Mouse (Mus musculus): ENCODE measurements around the gene Angel1. TPM values are rescaled to one million over a fixed set of nuclear protein-coding genes. Genes with fewer than 3 reads are reported as not detected.

Gene Angel1
- polyA plus RNA-seq (2016; fragmentation: Nextera tagmentation; extraction: Ambion mirVana) = 10.6 and 12.3 TPM in 2 replicates

DNA sequence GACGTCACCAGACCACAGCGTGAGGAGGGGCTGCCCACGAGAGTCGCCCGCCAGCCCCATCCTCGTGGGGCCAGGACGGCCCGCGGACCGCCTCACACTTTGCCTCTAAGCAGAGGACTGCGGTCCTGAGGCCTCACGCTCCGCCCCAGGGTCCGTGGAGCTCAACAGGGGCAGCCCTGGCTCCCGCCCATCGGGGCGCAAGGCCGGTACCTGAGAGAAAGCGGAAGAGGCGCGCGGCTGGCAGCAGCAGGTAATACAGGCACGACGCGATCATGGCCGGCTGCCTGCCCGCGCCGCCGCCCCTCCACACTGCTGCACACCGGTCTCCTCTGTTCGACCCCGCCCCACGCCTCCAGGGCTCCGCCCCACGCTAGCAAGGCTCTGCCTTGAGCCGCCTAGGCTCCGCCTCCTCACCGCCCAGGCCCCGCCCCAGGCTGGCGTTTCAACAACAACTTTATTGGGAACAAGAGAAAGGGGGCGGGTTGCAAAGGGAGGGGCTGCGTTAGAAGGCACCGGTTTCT lies at the start of gene Angel1:
Gene Angel1, minus strand, starts transcription at position 341 of the 521 bp plus-strand sequence.
- Histone ChIP-seq H3K4me1 (replicated peaks) (peaks cover 34% of the 10 kb centered on the region), H3K4me3 (peak within 1 kb of the TSS; percentile 89), H3K27ac (ENCODE audit: poor library complexity, severe bottlenecking) (peak within 1 kb of the TSS; percentile 1; the same call in 1 of the 2 replicates), H3K4me2 (peak within 1 kb of the TSS; percentile 96), H3K27me3 (replicated peaks) (no peaks in the 10 kb centered on the region), H3K9ac (peak within 1 kb of the TSS; percentile 92), H3K36me3 (0 out of 2 replicates have a peak, but pooled peaks cover 3% of the 10 kb centered on the region), H3K9me3 (replicated peaks) (no peaks in the 10 kb centered on the region)
- under 1% methylated on average over 44 of the region's 44 CpGs for WGBS
- peak; percentile 98 for ATAC-seq (ENCODE audit: insufficient number of reproducible peaks, low FRiP score)

DNA sequence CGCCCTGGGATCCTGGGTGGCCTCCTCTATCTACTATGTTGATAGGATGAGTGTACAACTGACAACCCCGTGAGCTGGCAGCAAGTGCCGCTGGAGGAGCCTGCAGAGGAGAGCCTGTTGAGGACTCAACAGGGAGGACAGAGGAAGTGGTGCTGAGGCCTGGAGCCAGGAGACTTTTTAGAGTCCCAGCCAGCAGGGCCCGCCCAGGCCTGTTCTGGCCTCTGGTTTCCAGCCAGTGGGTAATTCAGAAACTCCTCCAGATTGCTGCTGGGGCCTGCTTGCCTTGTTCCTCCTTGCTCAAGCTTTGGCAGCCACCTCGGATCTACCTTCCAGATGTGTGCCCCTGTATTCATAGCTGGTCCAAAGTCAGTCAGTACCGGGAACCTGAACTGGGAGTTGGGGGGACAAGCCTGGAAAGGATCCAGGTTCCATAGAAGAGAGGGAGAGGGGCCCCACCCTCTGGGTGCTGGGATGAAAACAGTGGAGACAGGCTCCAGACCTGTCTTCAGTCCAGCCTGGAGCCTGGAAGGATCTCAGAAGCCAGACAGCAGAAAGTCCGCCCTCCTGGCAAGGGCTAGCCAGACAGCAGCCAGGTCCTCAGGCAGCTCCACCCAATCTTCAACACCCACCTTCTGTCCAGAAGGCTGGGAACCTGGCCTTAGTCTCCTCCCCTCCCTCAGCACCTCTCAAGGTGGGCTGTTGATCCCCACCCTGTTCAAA lies 49.5 kb upstream of the Angel1 start:
- Histone ChIP-seq H3K27me3 (replicated peaks) (no peaks in the 10 kb centered on the region), H3K4me1 (replicated peaks) (peaks cover 12% of the 10 kb centered on the region), H3K27ac (ENCODE audit: poor library complexity, severe bottlenecking) (peak overlapping the region; percentile 30; the same call in 1 of the 2 replicates), H3K4me2 (no peak overlapping the region), H3K36me3 (no peaks in the 10 kb centered on the region), H3K9ac (peak overlapping the region; percentile 37; the same call in 1 of the 2 replicates), H3K9me3 (replicated peaks) (0 out of 2 replicates have a peak, but pooled peaks cover 3% of the 10 kb centered on the region), H3K4me3 (no peak overlapping the region)
- ATAC-seq (ENCODE audit: insufficient number of reproducible peaks, low FRiP score) = no peak
- 45% methylated on average over 7 of the region's 7 CpGs for WGBS

DNA sequence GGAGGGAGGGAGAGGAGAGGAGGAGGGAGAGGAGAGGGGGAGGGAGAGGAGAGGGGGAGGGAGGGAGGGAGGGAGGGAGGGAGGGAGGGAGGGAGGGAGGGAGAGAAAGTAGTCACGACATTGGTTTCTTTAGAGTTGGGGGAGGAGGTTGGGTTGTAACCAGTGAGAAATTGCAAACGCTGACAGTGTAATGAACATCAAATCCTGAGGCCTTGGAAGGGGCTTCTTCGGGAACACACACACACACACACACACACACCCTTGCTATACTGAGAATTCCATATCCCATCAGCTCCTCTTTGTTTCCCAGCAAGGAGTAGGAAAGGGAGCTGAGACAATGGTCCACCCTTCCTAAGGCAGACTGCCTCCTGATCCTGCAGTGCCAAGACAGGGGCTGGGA lies 46.3 kb upstream of the Angel1 start:
- H3K27ac ChIP-seq (ENCODE audit: poor library complexity, severe bottlenecking) = no peak overlapping the region
- H3K9me3 ChIP-seq (replicated peaks) = 0 out of 2 replicates have a peak, but pooled peaks cover 3% of the 10 kb centered on the region
- H3K9ac ChIP-seq = no peak overlapping the region
- no peaks in the 10 kb centered on the region for H3K27me3 ChIP-seq (replicated peaks)
- H3K4me3 ChIP-seq = no peak overlapping the region
- 50% methylated on average over 3 of the region's 3 CpGs for WGBS
- no peak overlapping the region for H3K4me2 ChIP-seq
- H3K36me3 ChIP-seq = no peaks in the 10 kb centered on the region
- H3K4me1 ChIP-seq (replicated peaks) = peaks cover 24% of the 10 kb centered on the region
- no peak for ATAC-seq (ENCODE audit: insufficient number of reproducible peaks, low FRiP score)

DNA sequence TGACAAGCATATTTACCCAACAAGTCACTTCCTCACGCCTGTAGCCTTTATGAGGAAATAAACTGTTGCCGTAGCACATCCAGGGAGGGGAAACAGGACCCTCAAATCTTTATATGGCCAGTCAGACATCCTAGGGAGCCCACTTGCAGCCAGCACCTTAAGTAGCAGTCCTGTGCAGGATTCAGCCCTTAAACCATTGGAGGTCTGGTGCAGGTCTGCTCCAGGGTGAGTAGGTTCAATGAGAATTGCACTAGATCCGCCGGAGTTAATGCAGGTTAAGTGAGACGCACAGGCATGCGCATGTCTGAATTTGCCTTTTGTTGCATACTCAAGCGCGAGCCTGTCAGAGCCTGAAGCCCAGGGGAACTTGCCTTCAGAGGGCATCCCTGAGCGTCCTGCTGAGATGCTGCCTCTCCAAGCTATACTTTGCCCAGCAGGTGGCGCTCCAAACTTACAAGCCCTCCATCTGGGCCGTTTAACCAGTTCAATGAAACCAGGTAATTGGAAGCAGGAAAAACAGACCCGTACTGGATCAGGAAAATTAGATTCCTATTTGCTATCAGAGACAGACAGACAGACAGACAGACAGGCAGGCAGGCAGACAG lies 45.7 kb upstream of the Angel1 start:
- Histone ChIP-seq H3K9ac (no peak overlapping the region), H3K4me2 (no peak overlapping the region), H3K27me3 (replicated peaks) (no peaks in the 10 kb centered on the region), H3K4me1 (replicated peaks) (peaks cover 24% of the 10 kb centered on the region), H3K9me3 (replicated peaks) (0 out of 2 replicates have a peak, but pooled peaks cover 3% of the 10 kb centered on the region), H3K27ac (ENCODE audit: poor library complexity, severe bottlenecking) (no peak overlapping the region), H3K4me3 (no peak overlapping the region), H3K36me3 (no peaks in the 10 kb centered on the region)
- ATAC-seq (ENCODE audit: insufficient number of reproducible peaks, low FRiP score) = peak; percentile 56; the same call in 1 of the 2 replicates
- WGBS = 10% methylated on average over 12 of the region's 12 CpGs

DNA sequence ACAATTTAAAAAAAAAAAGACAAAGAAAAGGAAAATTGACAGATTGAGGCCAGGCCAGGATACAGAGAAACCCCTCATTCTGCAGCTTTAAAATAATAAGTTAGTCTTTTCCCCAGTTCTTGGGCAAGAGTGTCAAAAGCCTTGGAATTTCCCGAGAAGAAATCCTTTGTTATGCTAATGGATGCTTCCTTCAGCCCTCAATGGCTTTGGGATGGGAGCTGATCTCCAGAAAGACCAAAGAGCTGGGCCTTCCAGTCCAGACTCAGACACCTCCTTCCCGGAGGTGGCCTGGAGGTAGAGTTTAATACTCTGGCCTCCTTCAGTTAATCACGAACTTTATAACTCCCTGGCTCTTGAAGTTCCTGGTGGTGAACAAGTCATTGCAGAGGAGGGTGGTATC lies 44.7 kb upstream of the Angel1 start:
- Histone ChIP-seq H3K27ac (ENCODE audit: poor library complexity, severe bottlenecking) (no peak overlapping the region), H3K4me1 (replicated peaks) (peaks cover 21% of the 10 kb centered on the region), H3K27me3 (replicated peaks) (no peaks in the 10 kb centered on the region), H3K9me3 (replicated peaks) (0 out of 2 replicates have a peak, but pooled peaks cover 3% of the 10 kb centered on the region), H3K9ac (no peak overlapping the region), H3K36me3 (no peaks in the 10 kb centered on the region), H3K4me3 (no peak overlapping the region), H3K4me2 (no peak overlapping the region)
- ATAC-seq (ENCODE audit: insufficient number of reproducible peaks, low FRiP score) = no peak
- 27% methylated on average over 3 of the region's 3 CpGs for WGBS

DNA sequence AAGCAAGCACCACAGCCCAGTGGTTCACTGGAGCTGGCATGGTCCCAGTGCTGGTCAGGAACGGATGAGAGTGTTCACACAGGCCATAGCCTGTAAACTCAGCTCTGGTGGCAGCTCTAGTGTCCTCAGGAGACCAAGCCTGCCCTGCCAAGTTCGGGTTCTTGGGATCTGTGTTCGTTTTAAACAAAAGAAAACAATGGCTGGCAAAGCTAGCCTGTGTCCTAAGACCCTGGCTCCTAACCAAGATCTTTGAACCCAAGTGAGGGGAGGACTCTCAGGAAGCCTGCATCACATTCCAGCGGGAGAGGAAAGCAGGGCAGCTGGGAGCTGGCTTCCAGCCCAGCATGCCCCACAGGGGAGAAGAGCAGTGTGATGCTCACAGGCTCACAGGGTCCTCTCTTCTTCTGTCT lies 44.0 kb upstream of the Angel1 start:
- WGBS = 28% methylated on average over 4 of the region's 4 CpGs
- Histone ChIP-seq H3K9ac (no peak overlapping the region), H3K36me3 (no peaks in the 10 kb centered on the region), H3K27ac (ENCODE audit: poor library complexity, severe bottlenecking) (peak overlapping the region; percentile 51), H3K9me3 (replicated peaks) (0 out of 2 replicates have a peak, but pooled peaks cover 3% of the 10 kb centered on the region), H3K4me2 (no peak overlapping the region), H3K27me3 (replicated peaks) (no peaks in the 10 kb centered on the region), H3K4me3 (no peak overlapping the region), H3K4me1 (replicated peaks) (peaks cover 14% of the 10 kb centered on the region)
- ATAC-seq (ENCODE audit: insufficient number of reproducible peaks, low FRiP score) = peak; percentile 36

DNA sequence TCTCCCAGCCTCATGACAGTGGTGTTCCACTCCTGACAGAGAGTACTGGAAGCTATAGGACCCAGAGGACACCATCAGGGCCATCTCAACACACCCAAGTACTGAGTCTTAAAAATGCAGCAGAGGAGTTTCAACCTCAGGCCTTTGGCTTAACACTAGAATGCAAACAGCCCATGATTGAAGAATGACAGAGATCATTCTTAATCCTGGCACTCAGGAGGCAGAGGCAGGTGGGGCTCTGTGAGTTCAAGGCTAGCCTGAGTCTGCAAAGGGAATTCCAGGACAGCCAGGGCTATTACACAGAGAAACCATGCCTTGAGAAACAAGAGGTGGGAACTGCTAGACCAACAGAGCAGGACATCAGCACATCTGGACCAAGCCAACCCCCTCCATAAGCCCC lies 43.6 kb upstream of the Angel1 start:
- Histone ChIP-seq H3K4me1 (replicated peaks) (peaks cover 12% of the 10 kb centered on the region), H3K4me2 (no peak overlapping the region), H3K36me3 (no peaks in the 10 kb centered on the region), H3K9me3 (replicated peaks) (0 out of 2 replicates have a peak, but pooled peaks cover 3% of the 10 kb centered on the region), H3K27me3 (replicated peaks) (no peaks in the 10 kb centered on the region), H3K27ac (ENCODE audit: poor library complexity, severe bottlenecking) (peak overlapping the region; percentile 51), H3K4me3 (no peak overlapping the region), H3K9ac (no peak overlapping the region)
- ATAC-seq (ENCODE audit: insufficient number of reproducible peaks, low FRiP score) = no peak

DNA sequence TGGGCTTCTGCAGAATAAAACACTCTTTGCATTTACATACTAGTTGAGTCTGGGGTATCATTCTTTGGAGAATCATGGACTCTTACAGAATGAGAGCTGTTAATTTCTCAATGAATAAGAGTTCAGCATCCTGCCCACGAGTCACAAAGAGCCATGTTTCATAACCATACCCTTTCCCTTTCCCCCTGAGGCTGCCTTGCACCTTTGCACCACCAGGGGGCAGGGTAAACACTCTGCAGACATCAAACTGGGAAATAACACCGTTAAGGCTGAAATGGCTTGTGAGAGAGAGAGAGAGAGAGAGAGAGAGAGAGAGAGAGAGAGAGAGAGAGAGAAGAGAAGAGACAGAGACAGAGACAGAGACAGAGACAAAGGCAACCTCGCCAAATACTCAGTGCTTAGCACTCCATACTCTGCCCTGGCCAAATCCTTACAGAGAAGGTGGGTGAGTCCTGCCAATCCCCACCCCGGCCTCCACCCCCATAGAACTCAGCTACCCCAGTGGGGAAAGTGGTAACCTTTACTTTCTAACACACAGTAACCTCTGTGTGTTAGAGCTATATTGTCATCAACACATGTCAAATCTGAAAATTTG lies 42.8 kb upstream of the Angel1 start:
- H3K36me3 ChIP-seq = no peaks in the 10 kb centered on the region
- H3K4me1 ChIP-seq (replicated peaks) = peaks cover 12% of the 10 kb centered on the region
- H3K27ac ChIP-seq (ENCODE audit: poor library complexity, severe bottlenecking) = no peak overlapping the region
- H3K4me2 ChIP-seq = no peak overlapping the region
- no peaks in the 10 kb centered on the region for H3K27me3 ChIP-seq (replicated peaks)
- no peak overlapping the region for H3K4me3 ChIP-seq
- no peak overlapping the region for H3K9ac ChIP-seq
- no peak for ATAC-seq (ENCODE audit: insufficient number of reproducible peaks, low FRiP score)
- 34% methylated on average over 4 of the region's 4 CpGs for WGBS
- no peaks in the 10 kb centered on the region for H3K9me3 ChIP-seq (replicated peaks)

DNA sequence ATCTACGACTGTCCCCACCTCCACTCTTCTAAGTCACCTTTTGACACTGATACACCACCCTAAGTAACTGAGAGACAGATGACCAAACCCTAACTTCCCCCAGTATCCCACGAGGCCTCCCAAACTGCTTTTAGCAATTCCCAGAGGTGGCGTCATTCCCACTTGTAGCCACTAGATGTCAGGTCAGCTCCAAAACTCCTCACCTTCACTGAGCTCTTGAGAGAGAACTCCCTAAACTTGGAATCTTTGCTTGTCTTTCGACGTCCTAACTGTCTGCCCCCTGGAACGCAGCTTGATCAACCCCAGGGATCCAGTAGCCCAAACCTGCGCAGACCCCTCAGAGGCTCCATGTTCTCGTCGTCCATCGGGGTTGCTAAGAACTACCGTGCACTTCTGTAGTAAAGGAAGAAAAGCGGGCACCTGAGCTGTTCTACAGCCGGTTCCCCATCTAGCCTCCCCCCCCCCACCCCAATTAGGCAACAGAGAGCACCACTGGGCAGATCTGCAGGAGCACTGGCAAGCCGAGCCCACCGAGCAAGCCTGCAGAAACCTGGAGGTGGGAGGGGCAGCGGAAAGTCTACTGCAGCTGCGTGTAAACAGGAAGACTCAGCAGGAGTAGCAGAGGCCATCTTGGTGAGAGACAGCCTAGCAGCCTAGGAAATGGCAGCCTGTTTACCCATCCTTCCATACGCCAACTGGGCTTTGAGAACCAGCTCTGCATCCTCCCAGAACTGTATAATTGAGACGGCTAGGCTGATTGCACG lies 41.8 kb upstream of the Angel1 start:
- WGBS = 35% methylated on average over 20 of the region's 20 CpGs
- H3K27ac ChIP-seq (ENCODE audit: poor library complexity, severe bottlenecking) = no peak overlapping the region
- no peaks in the 10 kb centered on the region for H3K9me3 ChIP-seq (replicated peaks)
- ATAC-seq (ENCODE audit: insufficient number of reproducible peaks, low FRiP score) = no peak
- no peak overlapping the region for H3K9ac ChIP-seq
- no peak overlapping the region for H3K4me3 ChIP-seq
- H3K4me2 ChIP-seq = no peak overlapping the region
- H3K4me1 ChIP-seq (replicated peaks) = peaks cover 12% of the 10 kb centered on the region
- no peaks in the 10 kb centered on the region for H3K36me3 ChIP-seq
- no peaks in the 10 kb centered on the region for H3K27me3 ChIP-seq (replicated peaks)

DNA sequence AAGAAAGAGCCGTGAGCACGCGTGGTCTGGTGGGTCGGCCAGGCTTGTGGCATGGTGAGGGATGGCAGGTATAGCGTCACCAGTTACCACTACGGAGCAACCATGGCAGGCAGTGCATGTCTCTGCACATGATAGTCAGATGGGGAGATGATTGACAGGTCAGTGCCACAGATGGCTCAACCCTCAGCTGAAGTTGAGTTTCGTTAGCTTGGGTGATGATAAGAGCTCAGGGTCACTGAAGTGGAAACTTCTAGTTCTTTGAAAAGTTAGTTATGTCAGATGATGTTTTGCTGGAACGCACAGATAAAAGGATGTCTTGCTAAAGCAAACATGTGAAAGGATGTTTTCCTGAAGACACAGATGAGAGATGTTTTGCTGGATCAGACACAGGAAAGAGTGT lies 40.2 kb upstream of the Angel1 start:
- no peak overlapping the region for H3K27ac ChIP-seq (ENCODE audit: poor library complexity, severe bottlenecking)
- no peak overlapping the region for H3K4me2 ChIP-seq
- H3K9me3 ChIP-seq (replicated peaks) = no peaks in the 10 kb centered on the region
- H3K36me3 ChIP-seq = no peaks in the 10 kb centered on the region
- no peak overlapping the region for H3K4me3 ChIP-seq
- H3K27me3 ChIP-seq (replicated peaks) = no peaks in the 10 kb centered on the region
- peaks cover 12% of the 10 kb centered on the region for H3K4me1 ChIP-seq (replicated peaks)
- no peak for ATAC-seq (ENCODE audit: insufficient number of reproducible peaks, low FRiP score)
- no peak overlapping the region for H3K9ac ChIP-seq
- 83% methylated on average over 8 of the region's 8 CpGs for WGBS
